Mouse (Mus musculus): Measurements from ENCODE around the gene Tubb2a. TPM values are rescaled to one million over a fixed set of nuclear protein-coding genes. Genes with fewer than 3 reads are reported as not detected.

Tubb2a gene
- total and polyA plus RNA-seq, 3 experiments: 17.6 to 43.0 (median 26.1) TPM

GRCm38 (mm10) chr13:34060061-34060460 lies 17.7 kb downstream of the Tubb2a start:
- H3K9me3 ChIP-seq (replicated peaks; ENCODE audit: low read length): peaks cover 5% of the 10 kb centered on the region
- no peak overlapping the region for H3K4me2 ChIP-seq (ENCODE audit: insufficient read depth, low read depth, poor library complexity, severe bottlenecking)
- H3K9ac ChIP-seq (ENCODE audit: insufficient read depth, low read depth): no peak overlapping the region
- no peak overlapping the region for H3K27ac ChIP-seq (ENCODE audit: insufficient read depth, low read depth)
- no peaks in the 10 kb centered on the region for H3K4me1 ChIP-seq (ENCODE audit: control insufficient read depth in 1 of 2, insufficient read depth in 2 of 2)
- dilution Hi-C loops (cut with MboI; ENCODE audit: extremely low pct_ligation_motif_present, extremely low pct_unique_long_range_greater_than_20kb, low sequenced_read_pairs): no loop called here
- in situ Hi-C loops (cut with MboI; ENCODE audit: low pct_ligation_motif_present, low pct_unique_long_range_greater_than_20kb, low sequenced_read_pairs): no loop called here
- no peak overlapping the region for H3K4me3 ChIP-seq (replicated peaks in 1 of 3; ENCODE audit: low read depth in 2 of 3, low read length in 2 of 3, poor library complexity in 1 of 3)
- H3K27me3 ChIP-seq (replicated peaks): no peaks in the 10 kb centered on the region
- DNase-seq (ENCODE audit: extremely low read depth): no peak
- peaks cover 4 to 44% of the 10 kb centered on the region in 2 experiments for H3K36me3 ChIP-seq (replicated peaks in 1 of 2; ENCODE audit: control insufficient read depth in 1 of 2, insufficient read depth in 1 of 2, low read length in 1 of 2)
- TF ChIP-seq MAFK (IDR thresholded peaks at IDR 0.05; ENCODE audit: insufficient replicate concordance, low read length): no peak
- TF ChIP-seq MAX (IDR thresholded peaks at IDR 0.05; ENCODE audit: low read length): no peak
- TF ChIP-seq RCOR1 (conservative IDR thresholded peaks at IDR 0.05; ENCODE audit: low read depth, low read length): no peak
- no peak for TF ChIP-seq ETS1 (conservative IDR thresholded peaks at IDR 0.05; ENCODE audit: low read depth, low read length)
- no peak for TF ChIP-seq ZC3H11A (IDR thresholded peaks at IDR 0.05; ENCODE audit: low read depth, low read length)
- no peak for TF ChIP-seq PAX5 (IDR thresholded peaks at IDR 0.05; ENCODE audit: low read length)
- TF ChIP-seq BHLHE40 (IDR thresholded peaks at IDR 0.05; ENCODE audit: low read depth, low read length): no peak
- no peak for TF ChIP-seq ZNF384 (IDR thresholded peaks at IDR 0.05; ENCODE audit: low read depth, low read length)
- TF ChIP-seq ZMIZ1 (IDR thresholded peaks at IDR 0.05; ENCODE audit: low read depth, low read length): no peak
- H3K79me2 ChIP-seq (replicated peaks; ENCODE audit: control insufficient read depth, extremely low read depth, insufficient read depth, poor library complexity, severe bottlenecking): no peaks in the 10 kb centered on the region

- in situ Hi-C loops (cut with MboI; ENCODE audit: low pct_ligation_motif_present, low pct_unique_long_range_greater_than_20kb, low sequenced_read_pairs) (no loop called here), dilution Hi-C loops (cut with MboI; ENCODE audit: extremely low pct_ligation_motif_present, extremely low pct_unique_long_range_greater_than_20kb, low sequenced_read_pairs) (no loop called here)
- H3K36me3 ChIP-seq (replicated peaks in 1 of 2; ENCODE audit: control insufficient read depth in 1 of 2, insufficient read depth in 1 of 2, low read length in 1 of 2): peaks cover 7 to 49% of the 10 kb centered on the region in 2 experiments
- DNase-seq (ENCODE audit: extremely low read depth): no peak
- H3K4me2 ChIP-seq (ENCODE audit: insufficient read depth, low read depth, poor library complexity, severe bottlenecking): no peak overlapping the region
- no peak overlapping the region for H3K4me3 ChIP-seq (replicated peaks in 1 of 3; ENCODE audit: low read depth in 2 of 3, low read length in 2 of 3, poor library complexity in 1 of 3)
- no peaks in the 10 kb centered on the region for H3K79me2 ChIP-seq (replicated peaks; ENCODE audit: control insufficient read depth, extremely low read depth, insufficient read depth, poor library complexity, severe bottlenecking)
- H3K9me3 ChIP-seq (replicated peaks; ENCODE audit: low read length): peaks cover 5% of the 10 kb centered on the region
- TF ChIP-seq NELFE (IDR thresholded peaks at IDR 0.05; ENCODE audit: low read depth, low read length) (no peak), TCF12 (IDR thresholded peaks at IDR 0.05; ENCODE audit: low read depth, low read length) (no peak)
- no peaks in the 10 kb centered on the region for H3K27me3 ChIP-seq (replicated peaks)
- H3K4me1 ChIP-seq (ENCODE audit: control insufficient read depth in 1 of 2, insufficient read depth in 2 of 2): no peaks in the 10 kb centered on the region
- H3K9ac ChIP-seq (ENCODE audit: insufficient read depth, low read depth): no peak overlapping the region
- no peak overlapping the region for H3K27ac ChIP-seq (ENCODE audit: insufficient read depth, low read depth)
These were observed 20.6 kb downstream of the Tubb2a start for GRCm38 (mm10) chr13:34057252-34057651.

- Histone ChIP-seq H3K27me3 (replicated peaks) (no peaks in the 10 kb centered on the region), H3K9me3 (replicated peaks; ENCODE audit: low read length) (peaks cover 5% of the 10 kb centered on the region), H3K4me3 (replicated peaks in 1 of 3; ENCODE audit: low read depth in 2 of 3, low read length in 2 of 3, poor library complexity in 1 of 3) (no peak overlapping the region), H3K9ac (ENCODE audit: insufficient read depth, low read depth) (no peak overlapping the region), H3K36me3 (replicated peaks in 1 of 2; ENCODE audit: control insufficient read depth in 1 of 2, insufficient read depth in 1 of 2, low read length in 1 of 2) (peaks cover 7 to 47% of the 10 kb centered on the region in 2 experiments), H3K27ac (ENCODE audit: insufficient read depth, low read depth) (no peak overlapping the region), H3K4me1 (ENCODE audit: control insufficient read depth in 1 of 2, insufficient read depth in 2 of 2) (peaks cover 12 to 20% of the 10 kb centered on the region in 2 experiments), H3K4me2 (ENCODE audit: insufficient read depth, low read depth, poor library complexity, severe bottlenecking) (no peak overlapping the region), H3K79me2 (replicated peaks; ENCODE audit: control insufficient read depth, extremely low read depth, insufficient read depth, poor library complexity, severe bottlenecking) (no peaks in the 10 kb centered on the region)
- dilution Hi-C loops (cut with MboI; ENCODE audit: extremely low pct_ligation_motif_present, extremely low pct_unique_long_range_greater_than_20kb, low sequenced_read_pairs) (no loop called here), in situ Hi-C loops (cut with MboI; ENCODE audit: low pct_ligation_motif_present, low pct_unique_long_range_greater_than_20kb, low sequenced_read_pairs) (loop anchor here (5.0 kb wide), 2 partner anchors 77 to 107 kb away; partner anchors contain the start of genes Psmg4 and Tubb2b)
- no peak for DNase-seq (ENCODE audit: extremely low read depth)
- no peak for TF ChIP-seq POLR2A (IDR thresholded peaks at IDR 0.05; ENCODE audit: low read depth, low read length)
- no peak for TF ChIP-seq JUND (conservative IDR thresholded peaks at IDR 0.05; ENCODE audit: low read depth, low read length)
- no peak for TF ChIP-seq NELFE (IDR thresholded peaks at IDR 0.05; ENCODE audit: low read depth, low read length)
- TF ChIP-seq USF2 (conservative IDR thresholded peaks at IDR 0.05; ENCODE audit: low read depth, low read length): no peak
- TF ChIP-seq RAD21 (IDR thresholded peaks at IDR 0.05; ENCODE audit: low read depth, low read length): no peak
- TF ChIP-seq PAX5 (IDR thresholded peaks at IDR 0.05; ENCODE audit: low read length): no peak
- no peak for TF ChIP-seq MAFK (IDR thresholded peaks at IDR 0.05; ENCODE audit: insufficient replicate concordance, low read length)
- TF ChIP-seq ELF1 (IDR thresholded peaks at IDR 0.05; ENCODE audit: low read depth, low read length): no peak
- no peak for TF ChIP-seq IRF4 (IDR thresholded peaks at IDR 0.05; ENCODE audit: low read depth, low read length)
These were observed 22.8 kb downstream of the Tubb2a start for GRCm38 (mm10) chr13:34054983-34055382.
